Mouse (Mus musculus) limb, embryonic 14.5 days (tissue): ENCODE data around the gene Mospd2. TPM values are rescaled to one million over a fixed set of nuclear protein-coding genes. Genes with fewer than 3 reads are reported as not detected.

Source experiments
- ATAC-seq: fragments of 200-750 bp; cut with Nextera tagmentation; 2 replicates; pipeline ENCODE4 v1.8.0; 2017; ENCODE audit warnings: low read depth, moderate number of reproducible peaks, moderate TSS enrichment; ENCODE audit not compliant: low FRiP score
- DNase-seq: peaks from one replicate; pipeline ENCODE4 v3.0.0-alpha.2; 2015; ENCODE audit warnings: low spot score
- H3K27ac ChIP-seq: fragments of 300-500 bp; sonication (generic); replicated peaks from 2 replicates; pipeline ENCODE4 v1.5.1; 2014; ENCODE audit warnings: low read depth, mild to moderate bottlenecking, low read length, moderate library complexity, mixed read lengths
- H3K27me3 ChIP-seq: fragments of 300-500 bp; sonication (generic); 2 replicates; pipeline ENCODE4 v1.6.1; 2014; ENCODE audit warnings: low read length, mixed read lengths; ENCODE audit not compliant: control insufficient read depth, insufficient read depth
- H3K36me3 ChIP-seq: fragments of 300-500 bp; sonication (generic); 2 replicates; pipeline ENCODE4 v1.6.1; 2014; ENCODE audit warnings: mild to moderate bottlenecking, low read length, moderate library complexity, mixed read lengths; ENCODE audit not compliant: control insufficient read depth, insufficient read depth
- H3K4me1 ChIP-seq: fragments of 300-500 bp; sonication (generic); 2 replicates; pipeline ENCODE4 v1.6.1; 2014; ENCODE audit warnings: antibody characterized with exemption, low read length, mixed read lengths; ENCODE audit not compliant: control insufficient read depth, insufficient read depth
- H3K4me2 ChIP-seq: fragments of 300-500 bp; sonication (generic); replicated peaks from 2 replicates; pipeline ENCODE4 v1.6.1; 2014; ENCODE audit warnings: low read depth, mild to moderate bottlenecking, low read length, moderate library complexity; ENCODE audit not compliant: severe bottlenecking
- H3K4me3 ChIP-seq: fragments of 300-500 bp; sonication (generic); replicated peaks from 2 replicates; pipeline ENCODE4 v1.5.1; 2014; ENCODE audit warnings: low read length
- H3K9ac ChIP-seq: fragments of 300-500 bp; sonication (generic); 2 replicates; pipeline ENCODE4 v1.6.1; 2014; ENCODE audit warnings: mild to moderate bottlenecking, low read depth, low read length, moderate library complexity; ENCODE audit not compliant: severe bottlenecking
- H3K9me3 ChIP-seq: fragments of 300-500 bp; sonication (generic); 2 replicates; pipeline ENCODE4 v1.6.1; 2016; ENCODE audit warnings: low read length; ENCODE audit not compliant: control insufficient read depth
- POLR2A ChIP-seq: fragments of 200-500 bp; IDR thresholded peaks from 2 replicates; pipeline ENCODE4 v1.8.0; 2012; ENCODE audit warnings: inconsistent platforms, mild to moderate bottlenecking, moderate library complexity, borderline replicate concordance; ENCODE audit not compliant: insufficient read depth, insufficient read length; ENCODE audit errors: extremely low read depth
- WGBS: fragments of 180-500 bp; shearing (Covaris S2); extraction: QIAGEN DNeasy Blood & Tissue Kit; methylation state at CpG from one replicate; pipeline ENCODE4 v1.1.7; 2014; 5-methylcytosine and 5-hydroxymethylcytosine counted together
- polyA plus RNA-seq, 2 experiments: library from polyadenylated mRNA; depleted of rRNA in 1 of 2; stranded (reverse) in 1 of 2; unstranded in 1 of 2; fragments of >200 nt; fragmentation: Nextera tagmentation in 1 of 2; extraction: Ambion mirVana in 1 of 2; gene quantifications; 2 replicates each; pipeline versions ENCODE4 v1.2.1 to v1.2.3; 2012 to 2014

Mospd2 gene
- polyA plus RNA-seq, 2 experiments: 20.7 to 20.8 TPM

GRCm38 (mm10) chrX:164965750-164966448 lies 14.3 kb downstream of the Mospd2 start:
- Histone ChIP-seq H3K27me3 (no peaks in the 10 kb centered on the region), H3K36me3 (no peaks in the 10 kb centered on the region; the same call in 1 of the 2 replicates), H3K27ac (no peak overlapping the region), H3K4me1 (no peaks in the 10 kb centered on the region), H3K4me2 (no peak overlapping the region), H3K9me3 (no peaks in the 10 kb centered on the region), H3K9ac (no peak overlapping the region), H3K4me3 (no peak overlapping the region)
- DNase-seq: no peak
- TF ChIP-seq POLR2A: no peak
- ATAC-seq: no peak
- WGBS: 91% methylated on average over 3 of the region's 3 CpGs

GRCm38 (mm10) chrX:164952601-164953375 lies 27.4 kb downstream of the Mospd2 start:
- TF ChIP-seq POLR2A: no peak
- Histone ChIP-seq H3K36me3 (no peaks in the 10 kb centered on the region), H3K9me3 (no peaks in the 10 kb centered on the region), H3K9ac (no peak overlapping the region), H3K4me2 (no peak overlapping the region), H3K4me3 (no peak overlapping the region), H3K4me1 (no peaks in the 10 kb centered on the region), H3K27me3 (no peaks in the 10 kb centered on the region), H3K27ac (0 out of 2 replicates have a peak overlapping the region, but pooled peaks have one; percentile 28)
- ATAC-seq (no peak), DNase-seq (peak; percentile 14)
- 55% methylated on average over 5 of the region's 5 CpGs for WGBS

DNA sequence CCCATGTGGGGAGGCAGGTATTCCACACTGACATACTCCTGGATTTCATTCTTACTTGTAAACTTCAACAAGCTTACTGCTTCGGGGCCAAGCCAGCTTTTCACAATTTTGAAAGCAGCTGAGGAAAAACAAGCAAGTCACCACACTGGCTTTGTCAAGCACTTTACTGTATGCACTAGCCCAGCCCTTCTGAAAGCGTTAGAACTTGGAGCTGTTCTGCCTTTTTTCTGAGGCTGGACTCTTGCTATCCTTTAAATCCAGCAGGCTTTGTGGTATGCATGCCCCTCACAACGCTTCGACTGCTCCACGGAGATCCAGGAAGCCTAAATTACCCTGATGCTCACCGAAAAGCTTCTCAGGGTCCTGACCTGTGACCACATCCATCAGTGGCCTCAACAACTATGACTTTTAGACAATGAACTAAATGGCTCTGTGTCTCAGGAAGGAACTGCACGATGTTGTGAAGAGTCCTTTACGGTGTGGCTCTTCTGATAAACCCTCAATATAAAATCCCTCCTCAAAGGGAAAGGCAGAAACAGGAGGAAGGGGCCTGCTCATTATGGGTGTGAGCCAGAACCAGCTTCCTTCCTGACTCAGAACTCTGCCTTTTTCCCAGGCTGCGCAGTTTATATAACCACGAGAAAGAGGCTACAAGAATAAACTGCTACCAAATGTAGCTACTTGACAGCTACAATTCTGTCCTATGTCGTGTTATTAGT lies 28.2 kb downstream of the Mospd2 start:
- ATAC-seq (no peak), DNase-seq (no peak)
- Histone ChIP-seq H3K9me3 (no peaks in the 10 kb centered on the region), H3K4me3 (no peak overlapping the region), H3K9ac (no peak overlapping the region), H3K27me3 (no peaks in the 10 kb centered on the region), H3K36me3 (no peaks in the 10 kb centered on the region), H3K4me2 (no peak overlapping the region), H3K4me1 (no peaks in the 10 kb centered on the region), H3K27ac (no peak overlapping the region)
- no peak for TF ChIP-seq POLR2A
- WGBS: 47% methylated on average over 11 of the region's 11 CpGs

- no peak for TF ChIP-seq POLR2A
- Histone ChIP-seq H3K27ac (no peak overlapping the region), H3K27me3 (no peaks in the 10 kb centered on the region), H3K4me2 (no peak overlapping the region), H3K9me3 (no peaks in the 10 kb centered on the region), H3K9ac (no peak overlapping the region), H3K36me3 (peaks cover 11% of the 10 kb centered on the region; the same call in 1 of the 2 replicates), H3K4me1 (no peaks in the 10 kb centered on the region), H3K4me3 (no peak overlapping the region)
- no peak for ATAC-seq
- no peak for DNase-seq
- WGBS: 93% methylated on average over 5 of the region's 5 CpGs
Measured at GRCm38 (mm10) chrX:164941540-164941939, 38.6 kb downstream of the Mospd2 start.

DNA sequence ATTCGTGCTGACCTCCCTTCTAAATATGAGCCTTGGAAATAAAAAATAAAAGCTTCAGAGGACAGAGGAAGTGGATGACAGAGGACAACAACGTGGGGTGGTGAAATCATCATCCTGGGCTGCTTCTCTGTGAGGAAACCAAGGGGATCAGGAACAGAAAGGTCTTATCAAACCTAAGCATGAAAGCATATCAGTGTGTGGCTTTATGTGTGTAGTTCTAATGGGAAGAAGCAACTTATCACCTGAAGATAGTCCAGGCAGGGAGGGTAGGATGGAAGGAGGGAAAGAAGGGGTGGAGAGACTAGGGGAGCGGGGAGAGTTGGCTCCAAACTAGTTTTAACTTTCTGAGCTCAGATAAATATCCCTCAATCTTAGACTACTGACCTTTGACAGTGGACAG lies 67.2 kb downstream of the Mospd2 start:
- H3K27me3 ChIP-seq: no peaks in the 10 kb centered on the region
- H3K36me3 ChIP-seq: no peaks in the 10 kb centered on the region
- ATAC-seq (no peak), DNase-seq (no peak)
- no peak overlapping the region for H3K4me2 ChIP-seq
- no peak for TF ChIP-seq POLR2A
- H3K9ac ChIP-seq: no peak overlapping the region
- H3K9me3 ChIP-seq: no peaks in the 10 kb centered on the region
- H3K4me1 ChIP-seq: no peaks in the 10 kb centered on the region
- no peak overlapping the region for H3K4me3 ChIP-seq
- WGBS: 59% methylated on average over 3 of the region's 3 CpGs
- no peak overlapping the region for H3K27ac ChIP-seq
